Mouse (Mus musculus): ENCODE data around the gene Fam241b.

The Fam241b gene

DNA sequence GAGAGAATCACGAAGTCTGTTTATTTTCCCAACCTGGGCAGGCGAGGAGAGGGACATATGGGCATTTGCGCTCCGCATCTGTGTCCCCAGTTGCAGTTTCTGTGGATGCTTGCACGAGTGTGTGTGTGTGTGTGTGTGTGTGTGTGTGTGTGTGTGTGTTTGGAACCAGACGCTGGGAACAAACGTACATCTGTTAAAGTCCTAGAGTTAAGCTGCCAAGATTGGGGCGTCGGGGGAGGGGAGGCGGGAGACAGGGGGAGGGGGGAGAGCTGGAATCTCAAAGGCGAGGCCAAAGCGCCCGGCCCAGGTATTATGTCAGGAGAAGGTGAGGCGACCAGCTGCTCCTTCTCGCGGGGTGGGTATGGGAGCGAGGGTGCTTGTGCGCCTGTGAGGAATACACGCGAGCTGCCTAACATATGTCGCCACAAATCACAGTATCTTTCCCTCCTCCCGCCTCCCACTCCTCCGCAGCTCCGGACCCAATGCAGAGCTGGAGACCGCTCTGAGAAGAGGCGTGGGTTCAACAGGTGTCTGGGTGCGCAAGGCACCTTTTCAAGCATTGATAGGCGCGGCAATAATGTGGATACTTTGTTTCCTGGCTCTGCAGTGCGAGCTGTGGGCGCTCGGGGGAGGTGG, 15.3 kb downstream of the Fam241b start:
- DNase-seq (ENCODE audit: low read depth, low spot score): no peak

DNA sequence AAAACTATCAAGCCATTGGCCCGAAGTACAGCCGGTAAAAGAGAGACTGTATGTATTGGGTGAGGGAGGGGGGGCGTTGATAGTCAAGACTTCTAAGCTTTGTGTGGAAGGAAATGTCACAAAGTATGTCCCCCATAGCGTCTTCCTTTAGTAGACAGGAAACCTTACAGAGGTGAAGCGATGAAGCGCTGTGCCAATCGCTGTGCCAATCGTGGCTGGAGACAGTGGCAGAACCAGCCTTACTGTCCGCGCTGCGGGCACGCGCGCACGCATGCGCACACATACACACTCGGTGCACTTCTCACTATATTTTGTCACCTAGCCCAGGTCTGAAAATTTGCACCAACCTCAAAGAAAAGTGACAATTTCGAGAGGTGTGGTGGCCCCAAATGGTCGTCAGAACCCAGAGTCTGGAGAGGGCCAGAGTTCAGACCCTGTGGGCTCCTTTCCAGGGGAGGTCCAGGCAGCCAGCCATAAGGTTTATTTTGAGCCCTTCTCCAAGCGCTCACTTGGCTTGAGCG, 15.9 kb downstream of the Fam241b start:
- no peak for DNase-seq (ENCODE audit: low read depth, low spot score)

DNA sequence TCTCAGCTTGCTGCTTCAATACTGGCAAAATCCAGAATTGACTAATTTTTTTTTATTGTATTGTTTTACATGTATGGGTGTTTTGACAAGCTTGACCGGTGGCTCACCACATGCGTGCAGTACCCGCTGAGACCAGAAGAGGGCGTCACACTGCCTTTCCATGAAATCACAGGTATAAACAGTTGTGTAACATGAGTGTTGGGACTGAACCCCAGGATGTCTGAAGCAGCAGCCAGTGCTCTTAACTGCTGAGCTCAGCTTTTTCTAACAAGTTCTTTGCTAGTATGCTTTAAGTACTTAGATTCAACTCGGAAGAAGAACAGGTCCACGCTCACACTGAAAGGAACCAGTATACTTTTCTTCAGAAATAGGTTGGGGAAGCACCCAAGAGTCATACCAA, 16.6 kb downstream of the Fam241b start:
- peak; percentile 65 for DNase-seq (ENCODE audit: low read depth, low spot score)

DNA sequence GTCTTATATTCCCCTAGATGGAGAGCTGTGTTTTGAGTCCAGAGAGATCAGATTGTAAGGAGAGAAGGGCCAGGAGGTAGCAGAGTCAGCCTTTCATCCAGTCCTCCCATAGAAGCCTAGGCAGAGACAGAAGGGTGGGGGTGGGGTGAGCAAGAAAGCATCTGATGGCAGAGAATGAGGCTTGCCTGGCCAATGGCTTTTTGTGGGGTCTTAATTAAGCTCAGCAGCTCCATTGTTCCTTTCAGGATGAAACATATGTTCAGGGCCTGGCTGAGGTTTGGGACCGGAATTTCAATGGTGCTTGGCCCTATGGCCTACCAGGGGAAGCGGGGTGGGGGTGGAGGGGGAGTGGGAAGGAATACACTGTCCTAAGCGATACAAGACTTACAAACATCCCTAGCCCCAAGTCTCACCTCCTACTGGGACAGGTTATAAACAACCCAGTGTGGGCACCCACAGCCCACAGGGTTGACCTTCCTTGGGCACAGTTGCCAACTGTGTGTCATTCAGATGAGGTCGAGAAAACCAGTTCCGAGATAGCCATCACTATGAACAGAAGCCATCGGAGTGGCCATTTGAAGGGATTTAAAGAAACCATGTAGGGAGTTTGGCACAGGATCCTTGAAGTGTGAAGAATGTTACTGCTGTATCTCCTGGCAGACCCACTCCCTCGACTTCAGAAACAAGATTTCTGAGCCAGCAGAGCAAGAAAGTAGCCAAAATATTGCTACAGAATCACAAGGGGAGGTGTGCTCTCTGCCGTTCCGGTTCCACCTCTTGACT, 29.7 kb downstream of the Fam241b start:
- DNase-seq (ENCODE audit: low read depth, low spot score): no peak

DNA sequence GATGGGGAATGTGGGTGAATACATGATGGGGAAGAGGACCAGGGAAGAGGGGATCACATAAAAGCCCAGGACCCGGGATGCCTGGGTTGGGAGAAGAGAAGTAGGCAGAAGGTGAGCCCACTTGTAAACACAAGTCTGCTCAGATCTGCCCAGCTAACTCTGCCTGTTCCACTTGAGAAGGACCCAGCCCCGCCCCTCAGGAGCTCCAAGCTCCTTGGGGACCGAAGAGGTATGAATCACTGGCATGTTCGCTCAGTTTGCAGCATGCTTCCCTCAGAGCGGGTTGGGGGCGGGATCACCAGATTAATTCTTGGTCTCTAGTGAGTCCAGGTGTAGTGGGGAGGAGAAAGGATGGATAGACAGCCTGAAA, 32.5 kb downstream of the Fam241b start:
- no peak for DNase-seq (ENCODE audit: low read depth, low spot score)

DNA sequence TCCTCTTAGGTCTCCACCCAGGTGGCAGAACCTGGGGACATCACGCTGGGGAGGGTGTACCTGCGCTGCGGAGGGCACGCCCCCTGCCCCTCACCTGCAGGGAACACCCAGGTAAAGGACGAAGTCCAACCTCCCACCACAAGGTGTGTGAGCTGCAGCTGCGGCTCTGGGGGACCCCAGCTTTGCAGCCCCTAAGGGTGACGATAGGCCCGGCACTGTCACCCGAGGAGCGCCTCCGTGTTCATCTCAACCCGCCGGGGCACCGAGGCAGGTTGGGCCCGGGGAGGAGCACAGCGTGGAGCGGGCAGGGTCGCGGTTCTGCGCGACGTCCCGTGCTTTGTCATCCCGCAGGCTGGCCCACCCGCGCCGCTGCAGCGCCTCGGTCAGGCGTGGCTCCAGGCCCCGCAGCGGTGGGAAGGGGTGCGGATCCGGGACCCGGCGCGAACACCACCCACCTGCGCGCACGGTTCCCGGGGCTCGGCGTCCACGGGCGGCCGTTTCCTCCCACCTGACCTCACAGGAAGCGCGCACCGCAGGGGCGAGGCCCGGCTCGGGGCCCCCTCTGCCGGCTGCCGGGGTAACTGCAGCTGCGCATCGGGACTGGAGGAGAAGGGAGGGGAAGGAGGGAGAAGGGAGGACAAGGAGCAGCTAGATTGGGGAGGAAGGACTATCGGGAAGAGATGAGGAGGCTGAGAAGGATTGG, 33.1 kb downstream of the Fam241b start:
- peak; percentile 81 for DNase-seq (ENCODE audit: low read depth, low spot score)

DNA sequence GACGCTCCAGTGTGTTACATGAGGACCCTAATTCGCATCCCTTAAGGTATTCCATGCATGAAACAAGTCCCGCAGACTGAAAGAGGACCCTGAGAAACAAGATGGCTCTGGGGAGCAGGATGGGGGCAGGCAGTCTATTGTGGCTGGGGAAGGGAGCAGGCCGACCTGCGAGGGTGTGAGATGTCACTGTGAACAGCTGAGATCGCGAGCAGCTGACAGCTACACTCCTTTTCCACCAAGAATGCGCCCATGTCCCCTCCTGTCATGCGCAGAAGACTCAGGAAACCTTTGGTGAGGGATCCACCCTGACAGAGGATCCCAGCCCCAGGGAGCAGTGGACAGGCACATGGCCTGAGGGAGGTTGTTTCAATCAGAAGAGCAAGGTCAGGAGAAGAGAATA, 36.7 kb downstream of the Fam241b start:
- DNase-seq (ENCODE audit: low read depth, low spot score): no peak

DNA sequence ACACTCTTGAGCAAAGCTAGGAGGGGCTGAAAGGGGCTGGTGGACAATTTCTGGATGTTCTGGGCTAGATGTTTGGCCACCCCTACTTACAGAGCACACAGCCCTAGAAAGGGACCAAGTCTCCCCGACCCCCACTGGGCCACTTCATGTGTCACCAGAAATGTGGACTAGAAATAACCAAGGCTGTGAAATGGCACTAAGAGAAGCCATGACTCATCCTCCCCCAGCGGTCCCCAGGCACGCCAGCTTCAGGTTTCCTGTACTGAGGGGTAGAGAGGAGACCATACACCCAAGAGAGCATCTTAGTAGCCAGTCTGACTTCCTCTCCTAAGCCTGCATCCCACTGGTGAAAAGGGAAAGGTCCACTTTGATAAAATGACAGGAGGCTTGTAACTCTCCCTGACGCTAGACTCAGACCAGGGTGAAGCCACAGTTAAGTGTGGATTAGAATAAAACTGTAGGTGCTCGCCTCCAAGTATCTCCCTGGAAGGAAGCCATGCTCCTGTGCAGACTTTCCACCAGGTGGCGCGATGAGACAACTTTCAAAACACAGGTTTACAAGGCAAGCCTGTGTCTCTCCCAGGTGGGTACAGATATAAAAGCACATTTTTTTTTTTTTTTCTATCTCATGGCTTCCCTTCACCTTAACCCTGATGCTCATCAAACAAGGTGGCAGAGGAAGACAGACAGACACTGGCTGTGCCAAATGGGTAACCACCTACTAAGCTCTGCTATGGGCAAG, 38.7 kb downstream of the Fam241b start:
- peak; percentile 72 for DNase-seq (ENCODE audit: low read depth, low spot score)

DNA sequence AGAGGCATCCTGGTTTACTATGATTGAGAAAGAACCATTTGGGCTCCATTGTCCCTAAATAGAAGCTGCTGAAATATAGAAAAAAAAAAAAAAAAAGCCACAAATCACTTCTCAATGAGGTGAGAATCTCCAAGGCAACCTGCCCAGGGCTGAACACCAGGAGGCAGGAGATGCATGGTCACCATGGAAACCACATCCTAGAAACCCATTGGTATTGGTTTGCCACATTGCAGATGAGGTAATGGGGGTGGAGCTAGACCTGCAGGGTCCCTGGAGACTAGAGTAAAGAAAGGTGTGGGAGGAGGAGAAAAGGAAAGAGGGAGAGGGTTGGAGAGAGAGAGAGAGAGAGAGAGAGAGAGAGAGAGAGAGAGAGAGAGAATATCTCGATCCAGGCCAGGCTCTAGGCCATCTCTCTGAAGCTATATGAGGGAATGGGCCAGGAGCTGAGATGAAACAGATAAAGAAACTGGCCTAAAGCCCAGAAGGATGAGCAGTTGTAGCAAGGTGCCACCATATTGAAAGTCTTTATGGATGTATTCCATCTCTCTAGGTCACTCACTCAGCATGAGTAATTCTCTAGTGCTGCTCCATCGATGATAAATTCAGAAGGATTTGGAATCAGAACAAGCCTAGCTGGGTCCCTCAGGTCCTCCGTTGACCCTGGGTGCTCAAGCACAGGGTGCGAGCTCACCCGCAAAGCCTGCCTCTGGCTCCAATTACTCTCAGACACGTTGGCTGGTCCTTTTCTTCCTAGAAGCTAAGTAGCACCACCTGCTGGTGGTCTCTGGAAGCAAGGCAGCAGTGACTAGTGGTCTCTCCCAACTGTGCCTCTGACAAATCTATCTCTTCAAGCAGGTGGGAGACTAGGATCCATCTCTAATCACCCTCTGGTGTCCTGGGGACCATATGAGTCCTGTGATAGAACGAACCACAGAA, 41.9 kb downstream of the Fam241b start:
- peak; percentile 80 for DNase-seq (ENCODE audit: low read depth, low spot score)

DNA sequence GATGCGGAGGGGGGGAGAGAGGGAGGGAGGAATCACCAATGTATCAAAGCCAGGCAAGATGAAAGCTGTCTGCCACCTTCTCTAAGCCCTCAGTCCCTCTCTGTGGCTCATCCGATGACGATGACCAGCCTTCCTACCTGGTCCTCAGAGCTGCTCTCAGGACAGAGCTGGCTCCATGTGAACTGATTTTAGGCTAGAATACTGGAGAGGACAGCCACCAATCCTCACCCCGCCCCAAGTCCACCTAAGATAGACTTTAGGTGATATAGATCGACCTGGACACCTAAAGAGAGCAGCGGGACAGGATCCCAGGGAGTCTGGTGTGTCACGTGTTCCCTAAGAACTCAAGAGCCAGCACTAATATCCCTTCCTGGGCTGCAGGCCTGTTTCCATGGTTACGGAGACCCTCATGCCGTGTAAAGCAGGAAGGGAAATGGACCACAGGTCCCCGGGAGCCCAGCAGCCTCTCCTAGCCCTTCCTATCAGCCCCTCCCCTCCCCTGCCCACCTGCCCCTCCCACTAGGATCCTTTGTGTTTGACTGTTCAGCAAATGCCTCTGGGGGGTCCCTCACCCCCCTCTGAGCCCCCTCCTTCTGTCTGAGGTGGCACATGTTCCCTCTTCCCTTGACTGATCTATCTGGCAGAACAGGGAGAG, 43.8 kb downstream of the Fam241b start:
- DNase-seq (ENCODE audit: low read depth, low spot score): no peak

DNA sequence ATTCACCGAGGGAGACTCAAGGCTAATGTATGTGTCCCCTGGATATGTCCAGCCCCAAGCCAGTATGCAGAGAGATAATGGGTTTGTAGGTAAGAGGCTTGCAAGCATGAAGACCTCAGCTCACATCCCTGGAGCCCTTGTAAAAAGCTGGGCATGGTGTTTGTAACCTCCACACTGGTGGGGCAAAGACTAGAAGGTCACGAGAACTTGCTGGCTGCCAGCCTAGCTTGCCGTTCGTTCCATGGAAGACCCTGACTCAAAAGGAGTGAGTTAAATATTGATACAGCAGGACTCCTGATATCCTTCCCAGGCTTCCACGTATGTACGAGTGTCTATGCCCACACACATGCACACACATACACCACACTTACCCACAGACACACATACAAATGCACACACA, 49.3 kb downstream of the Fam241b start:
- DNase-seq (ENCODE audit: low read depth, low spot score): no peak

DNA sequence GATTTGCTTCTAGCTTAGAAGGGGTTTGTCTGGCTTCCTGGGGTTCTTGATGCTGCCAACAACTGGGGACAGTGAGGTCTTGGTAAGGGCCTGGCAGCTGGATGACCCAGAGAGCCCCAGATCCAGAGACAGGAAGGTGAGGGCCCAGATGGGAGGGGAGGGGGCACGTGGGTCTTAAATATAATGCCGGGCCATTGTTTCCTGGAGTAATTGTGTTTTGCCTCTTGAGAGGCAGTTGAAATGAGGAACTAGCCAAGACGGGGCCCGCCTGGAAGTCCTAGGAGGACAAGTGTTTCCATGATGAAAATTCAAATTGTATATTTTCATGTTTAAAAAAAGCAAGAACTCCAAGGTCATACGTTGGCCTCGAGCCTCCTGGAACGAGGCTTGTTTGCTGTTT, 49.8 kb downstream of the Fam241b start:
- no peak for DNase-seq (ENCODE audit: low read depth, low spot score)

DNA sequence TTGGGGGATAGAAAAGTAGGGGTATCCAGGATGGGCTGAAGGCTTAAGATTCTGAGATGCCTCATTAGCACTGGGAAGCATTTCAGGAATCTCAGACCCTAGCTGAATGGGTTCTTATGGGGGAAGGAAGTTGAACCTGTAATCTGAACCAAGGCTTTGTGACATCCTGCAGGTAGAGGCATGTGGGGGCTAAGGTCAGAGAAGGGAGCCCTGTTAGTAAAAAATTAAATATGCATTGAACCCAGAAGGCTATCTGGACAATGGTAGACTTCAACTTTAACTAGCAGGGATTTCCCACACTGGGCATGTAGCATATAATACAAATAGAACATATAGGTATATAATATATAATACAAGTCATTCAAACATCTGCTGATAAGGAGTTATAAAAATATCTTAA, 54.2 kb downstream of the Fam241b start:
- DNase-seq (ENCODE audit: low read depth, low spot score): no peak

DNA sequence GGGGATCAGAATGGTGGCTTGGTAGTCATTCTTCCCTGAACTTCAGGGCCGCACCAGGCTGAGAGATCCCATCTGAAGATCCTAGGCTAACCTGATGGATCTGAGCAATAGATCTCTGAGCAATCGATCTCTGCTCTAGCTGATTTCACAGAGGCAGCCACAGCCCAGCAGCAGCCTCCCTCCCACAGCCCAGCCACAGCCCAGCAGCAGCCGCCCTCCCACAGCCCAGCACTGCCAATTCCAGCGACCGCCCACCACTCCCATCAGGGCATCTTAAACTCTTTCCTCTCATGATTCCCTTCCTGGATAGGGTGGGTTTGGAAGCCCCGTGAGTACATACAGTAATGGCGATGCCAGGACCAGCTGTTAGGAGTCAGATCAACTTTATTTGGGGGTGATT, 54.6 kb downstream of the Fam241b start:
- no peak for DNase-seq (ENCODE audit: low read depth, low spot score)

DNA sequence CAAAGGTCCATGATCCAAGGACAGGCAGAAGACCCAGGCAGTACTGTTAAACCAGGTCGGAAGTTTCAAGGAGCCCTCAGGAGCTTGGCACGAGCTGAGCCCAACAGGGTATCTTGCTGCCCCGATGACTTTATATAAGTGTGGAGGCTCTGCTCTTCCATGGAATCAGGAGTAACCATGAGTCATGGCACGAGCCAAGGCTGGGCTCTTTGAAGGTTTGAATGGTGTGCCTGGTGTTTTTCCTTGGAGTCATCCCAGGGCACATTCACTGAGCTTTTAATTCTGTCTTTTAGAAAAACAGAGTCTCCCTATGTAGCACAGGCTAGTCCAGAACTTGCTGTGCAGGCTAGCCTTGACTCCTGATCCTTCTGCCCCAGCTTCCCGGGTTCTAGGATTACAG, 55.3 kb downstream of the Fam241b start:
- no peak for DNase-seq (ENCODE audit: low read depth, low spot score)

DNA sequence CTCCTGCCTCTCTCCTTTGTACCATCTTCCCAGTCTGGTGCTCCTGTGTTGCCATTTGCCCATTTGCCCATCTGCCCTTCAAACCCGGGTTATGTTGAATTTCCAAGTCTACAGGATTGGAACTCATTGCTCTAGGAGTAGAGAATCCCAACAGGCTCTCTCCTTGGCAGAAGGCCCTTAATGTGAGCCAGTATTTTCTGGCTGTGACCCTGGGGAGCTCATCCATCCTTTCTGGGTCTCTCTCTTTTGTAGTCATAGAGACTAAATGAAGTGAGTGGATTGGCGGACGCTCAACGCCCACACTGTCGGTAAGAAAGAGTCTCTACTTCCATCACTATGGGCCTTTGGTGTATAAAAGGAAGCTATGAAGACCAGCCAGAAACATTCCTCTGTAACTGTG, 56.9 kb downstream of the Fam241b start:
- no peak for DNase-seq (ENCODE audit: low read depth, low spot score)

DNA sequence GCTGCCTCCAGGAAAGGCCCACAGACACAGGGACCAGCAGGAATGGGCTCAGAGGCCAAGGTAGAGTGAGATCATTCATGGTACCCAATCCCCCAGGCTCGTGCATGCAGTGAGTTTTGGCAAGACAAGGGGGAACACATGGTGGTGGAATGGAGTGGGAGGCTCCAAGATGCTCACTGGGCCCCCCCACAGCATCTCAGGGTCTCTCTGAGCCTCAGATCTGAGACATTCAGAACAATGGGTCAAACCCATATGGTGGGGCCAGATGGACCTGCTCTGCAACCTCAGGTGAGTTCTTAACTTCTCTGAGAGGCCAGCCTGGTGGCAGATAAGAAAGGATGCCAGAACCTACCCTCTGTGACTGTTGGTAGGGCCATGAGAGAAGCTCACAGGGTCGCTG, 57.7 kb downstream of the Fam241b start:
- DNase-seq (ENCODE audit: low read depth, low spot score): no peak

DNA sequence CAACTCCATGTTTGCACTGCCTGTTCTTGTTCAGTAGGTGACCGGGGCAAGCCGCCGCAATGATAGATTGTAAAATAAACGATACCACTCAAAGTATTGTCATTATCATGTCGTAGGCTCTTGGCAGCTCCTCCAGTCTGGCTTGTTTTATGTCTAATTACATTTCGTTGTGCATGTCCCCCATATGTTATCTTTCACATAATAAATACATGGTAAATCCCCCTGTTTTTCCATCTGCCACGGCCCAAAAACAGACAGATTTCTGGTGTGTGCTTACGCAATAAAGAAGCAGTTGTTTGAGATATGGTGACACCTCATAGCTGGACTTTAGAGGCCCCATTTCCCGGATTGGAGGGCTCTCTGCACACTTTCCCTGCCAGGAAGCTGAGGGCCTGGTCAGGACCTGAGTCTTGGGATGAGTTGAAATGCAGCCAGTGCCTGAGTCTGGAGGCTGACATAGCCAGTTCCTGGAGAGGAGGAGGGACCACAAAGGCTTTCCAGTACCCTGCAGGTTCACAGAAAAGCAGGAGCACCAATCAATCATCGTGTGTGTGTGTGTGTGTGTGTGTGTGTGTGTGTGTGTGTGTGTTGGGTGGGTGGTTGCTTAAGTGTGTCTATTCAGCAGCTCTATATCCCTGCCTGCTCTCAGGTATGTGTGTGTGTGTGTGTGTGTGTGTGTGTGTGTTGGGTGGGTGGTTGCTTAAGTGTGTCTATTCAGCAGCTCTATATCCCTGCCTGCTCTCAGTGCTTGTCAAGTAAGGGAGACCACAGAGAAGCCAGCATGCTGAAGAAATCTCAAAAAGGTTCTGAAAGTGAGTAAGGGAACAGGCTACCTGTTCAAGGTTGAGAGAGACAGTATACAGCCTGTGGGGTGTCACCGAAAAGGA, 67.2 kb downstream of the Fam241b start:
- no peak for DNase-seq (ENCODE audit: low read depth, low spot score)

DNA sequence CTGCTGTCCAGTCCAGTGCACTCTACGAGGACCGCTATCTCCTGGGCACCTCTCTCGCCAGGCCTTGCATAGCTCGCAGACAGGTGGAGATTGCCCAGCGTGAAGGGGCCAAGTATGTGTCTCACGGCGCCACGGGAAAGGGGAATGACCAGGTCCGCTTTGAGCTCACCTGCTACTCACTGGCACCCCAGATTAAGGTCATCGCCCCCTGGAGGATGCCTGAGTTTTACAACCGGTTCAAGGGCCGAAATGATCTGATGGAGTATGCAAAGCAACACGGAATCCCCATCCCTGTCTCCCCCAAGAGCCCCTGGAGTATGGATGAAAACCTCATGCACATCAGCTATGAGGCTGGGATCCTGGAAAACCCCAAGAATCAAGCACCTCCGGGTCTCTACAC, 72.4 kb downstream of the Fam241b start:
- peak; percentile 50 for DNase-seq (ENCODE audit: low read depth, low spot score)
